Mouse (Mus musculus) testis, adult 2 months (tissue): ENCODE data around the gene D3Ertd254e. TPM values are rescaled to one million over a fixed set of nuclear protein-coding genes. Genes with fewer than 3 reads are reported as not detected.

Experiments
- H3K27ac ChIP-seq: fragments of 200-500 bp; 2 replicates; pipeline ENCODE4 v1.5.1; 2012; ENCODE audit warnings: low read depth, low read length; ENCODE audit not compliant: control insufficient read depth, insufficient read depth
- H3K27me3 ChIP-seq: fragments of 200-500 bp; 2 replicates; pipeline ENCODE4 v1.6.1; 2012; ENCODE audit warnings: mild to moderate bottlenecking, low read length, moderate library complexity; ENCODE audit not compliant: control insufficient read depth, insufficient read depth
- H3K36me3 ChIP-seq: fragments of 200-500 bp; 2 replicates; pipeline ENCODE4 v1.6.1; 2012; ENCODE audit warnings: mild to moderate bottlenecking, low read length; ENCODE audit not compliant: control insufficient read depth, insufficient read depth
- H3K4me1 ChIP-seq: fragments of 200-500 bp; 2 replicates; pipeline ENCODE4 v1.6.1; 2012; ENCODE audit warnings: low read length; ENCODE audit not compliant: control insufficient read depth, insufficient read depth
- H3K4me3 ChIP-seq: fragments of 200-500 bp; 2 replicates; pipeline ENCODE4 v1.5.1; 2012; ENCODE audit warnings: low read depth, mild to moderate bottlenecking, low read length, moderate library complexity, mixed read lengths; ENCODE audit not compliant: control insufficient read depth
- CTCF ChIP-seq: fragments of 200-500 bp; IDR thresholded peaks from 2 replicates; pipeline ENCODE4 v1.5.1; 2012; ENCODE audit warnings: low read depth, mild to moderate bottlenecking, inconsistent platforms, low read length, moderate library complexity; ENCODE audit not compliant: control insufficient read depth, insufficient read depth, insufficient replicate concordance
- POLR2A ChIP-seq: fragments of 200-500 bp; IDR thresholded peaks from 2 replicates; pipeline ENCODE4 v1.6.1; 2012; ENCODE audit warnings: low read depth, mild to moderate bottlenecking, inconsistent platforms, low read length, moderate library complexity; ENCODE audit not compliant: control insufficient read depth
- polyA plus RNA-seq: library from polyadenylated mRNA; depleted of rRNA; stranded (reverse); fragments of >200 nt; gene quantifications from 2 replicates; pipeline ENCODE4 v1.2.3, GENCODE M21; 2012; rRNA removed

The D3Ertd254e gene
- polyA plus RNA-seq, 1 experiment, result 0.68 TPM

- Histone ChIP-seq H3K36me3 (no peaks in the 10 kb centered on the region), H3K4me3 (no peak overlapping the region), H3K27ac (no peak overlapping the region), H3K27me3 (no peaks in the 10 kb centered on the region), H3K4me1 (no peaks in the 10 kb centered on the region)
- TF ChIP-seq POLR2A (no peak), CTCF (no peak)
These were observed 50.3 kb downstream of the D3Ertd254e start for GRCm38 (mm10) chr3:36201098-36201497.

DNA sequence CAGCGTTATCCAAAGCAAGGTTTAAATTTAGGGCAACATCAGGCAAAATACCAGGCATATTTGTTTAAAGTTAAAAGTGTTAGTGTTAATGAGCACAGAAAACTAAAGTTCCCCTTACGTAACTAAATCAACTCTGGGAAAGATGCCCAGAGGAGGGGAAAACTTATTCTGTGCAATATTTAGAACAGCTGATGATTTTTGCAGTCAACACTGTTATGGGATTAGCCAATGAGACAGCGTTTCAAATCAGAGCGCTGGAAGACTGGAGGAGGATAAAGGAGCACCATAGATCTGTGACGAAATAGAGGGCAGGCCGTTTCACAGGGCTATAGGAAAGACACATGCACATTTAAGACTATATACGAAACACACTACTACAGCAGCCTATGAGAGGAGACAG, 52.1 kb downstream of the D3Ertd254e start:
- no peak overlapping the region for H3K27ac ChIP-seq
- no peaks in the 10 kb centered on the region for H3K36me3 ChIP-seq
- H3K27me3 ChIP-seq, result no peaks in the 10 kb centered on the region
- H3K4me3 ChIP-seq, result no peak overlapping the region
- no peaks in the 10 kb centered on the region for H3K4me1 ChIP-seq
- TF ChIP-seq CTCF (no peak), POLR2A (no peak)

DNA sequence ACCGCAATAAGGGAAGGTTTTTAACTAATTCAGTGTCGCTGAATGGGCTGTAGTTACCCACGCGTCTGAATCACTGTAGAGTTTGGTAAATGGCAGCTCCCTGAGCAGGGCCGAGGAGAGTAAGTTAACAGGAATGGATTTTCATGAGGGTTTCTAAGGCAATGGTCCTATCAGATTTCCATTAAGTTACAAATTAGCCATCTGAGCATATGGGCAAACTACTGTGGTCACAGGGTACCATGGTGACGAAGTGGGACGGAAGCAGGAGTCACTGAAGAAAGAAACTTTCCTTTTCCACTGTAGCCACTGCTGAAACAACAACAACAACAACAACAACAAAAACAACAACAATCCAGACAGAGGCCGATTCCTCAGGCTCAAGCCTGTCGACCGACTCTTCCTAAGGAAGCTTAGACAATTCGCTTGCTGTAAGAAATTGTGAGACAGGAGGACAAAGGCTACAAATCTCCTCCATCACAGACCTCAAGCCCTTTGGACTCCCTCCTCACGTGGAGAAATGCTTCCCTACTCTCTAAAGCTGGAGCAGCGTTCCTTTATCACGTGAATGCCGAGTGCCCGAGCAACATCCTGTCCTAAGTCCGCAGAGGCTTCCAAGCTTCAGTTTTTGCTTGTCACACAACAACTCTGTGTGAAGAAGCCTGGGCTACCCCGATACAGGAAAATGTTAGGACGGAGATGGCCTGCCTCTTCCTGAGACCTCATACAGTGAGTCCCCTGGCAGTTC, 56.9 kb downstream of the D3Ertd254e start:
- no peaks in the 10 kb centered on the region; the same call in 1 of the 2 replicates for H3K27me3 ChIP-seq
- peak overlapping the region; percentile 8 for H3K4me3 ChIP-seq
- no peak overlapping the region for H3K27ac ChIP-seq
- peaks cover 3% of the 10 kb centered on the region; the same call in 1 of the 2 replicates for H3K4me1 ChIP-seq
- no peaks in the 10 kb centered on the region for H3K36me3 ChIP-seq
- TF ChIP-seq CTCF (no peak), POLR2A (no peak)

DNA sequence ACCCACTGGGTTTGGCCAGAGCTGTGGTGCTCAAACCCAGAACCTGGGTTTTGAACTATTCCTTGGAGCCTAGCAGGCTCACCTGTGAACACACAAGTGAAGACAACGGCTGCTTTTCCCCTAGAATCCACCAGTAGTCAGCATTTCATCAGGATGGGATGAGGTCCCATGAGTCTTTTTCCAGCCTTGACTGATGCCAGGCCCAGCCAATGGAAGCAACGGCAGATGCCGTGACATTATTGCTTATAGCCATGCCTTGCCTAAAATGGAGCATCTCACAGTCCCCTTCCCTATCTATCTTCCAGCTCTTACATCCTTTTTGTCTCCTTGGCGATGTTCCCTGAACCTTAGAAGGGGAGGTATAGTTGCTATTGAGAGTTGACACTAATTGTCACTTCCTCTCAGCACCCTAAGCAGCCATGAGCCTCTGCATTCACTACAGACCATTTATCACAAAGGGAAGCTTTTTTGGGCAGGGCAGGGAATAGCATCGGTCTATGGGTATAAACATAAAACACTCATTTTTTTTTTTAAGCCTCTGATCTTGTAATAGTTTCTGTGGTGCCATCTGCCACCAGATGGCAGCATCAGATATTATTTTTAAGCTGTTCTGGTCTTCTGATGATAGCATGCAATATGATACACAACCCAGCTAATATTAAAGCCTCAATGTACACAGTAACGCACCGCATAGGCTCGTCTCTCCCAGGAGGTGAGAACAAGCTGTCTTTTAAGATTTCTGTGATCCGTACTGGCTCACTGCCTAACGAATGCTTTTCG, 59.1 kb downstream of the D3Ertd254e start:
- Histone ChIP-seq H3K36me3 (no peaks in the 10 kb centered on the region), H3K27me3 (no peaks in the 10 kb centered on the region; the same call in 1 of the 2 replicates), H3K4me3 (no peak overlapping the region), H3K4me1 (peaks cover 3% of the 10 kb centered on the region; the same call in 1 of the 2 replicates), H3K27ac (no peak overlapping the region)
- no peak for TF ChIP-seq POLR2A
- no peak for TF ChIP-seq CTCF

GRCm38 (mm10) chr3:36210939-36211338, 60.1 kb downstream of the D3Ertd254e start:
- no peak overlapping the region for H3K27ac ChIP-seq
- H3K27me3 ChIP-seq, result no peaks in the 10 kb centered on the region; the same call in 1 of the 2 replicates
- H3K4me1 ChIP-seq, result peaks cover 3% of the 10 kb centered on the region; the same call in 1 of the 2 replicates
- no peak overlapping the region for H3K4me3 ChIP-seq
- TF ChIP-seq POLR2A, result no peak
- H3K36me3 ChIP-seq, result no peaks in the 10 kb centered on the region

DNA sequence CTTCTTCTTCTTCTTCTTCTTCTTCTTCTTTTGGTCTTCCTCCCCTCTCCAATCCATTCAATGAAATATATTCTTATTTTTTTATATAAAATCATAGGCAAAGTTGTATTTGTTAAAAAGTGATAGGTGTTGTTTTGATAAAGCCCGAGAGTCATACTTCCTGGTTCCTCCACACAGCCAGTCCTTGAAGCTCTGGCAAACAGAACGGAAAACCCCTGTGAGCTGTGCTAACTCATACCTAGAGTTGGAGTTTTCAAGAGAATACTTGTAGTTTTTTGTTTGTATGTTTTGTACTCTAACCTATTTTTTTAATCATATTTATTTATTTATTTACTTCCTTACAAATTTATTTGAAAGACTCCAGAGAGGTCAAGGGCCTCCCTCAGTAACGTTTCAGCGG, 61.9 kb downstream of the D3Ertd254e start:
- no peak overlapping the region for H3K27ac ChIP-seq
- peaks cover 3% of the 10 kb centered on the region; the same call in 1 of the 2 replicates for H3K4me1 ChIP-seq
- H3K4me3 ChIP-seq, result no peak overlapping the region

More for the DNA sequence above, 61.9 kb downstream of the D3Ertd254e start:
- Histone ChIP-seq H3K36me3 (no peaks in the 10 kb centered on the region), H3K27me3 (no peaks in the 10 kb centered on the region; the same call in 1 of the 2 replicates)
- TF ChIP-seq CTCF (no peak), POLR2A (no peak)

Other genes with a start within 250 kb of the D3Ertd254e start
- 253 and 333 TPM in 2 replicates for gene Dcun1d1, start 213.6 kb upstream of the D3Ertd254e start, polyA plus RNA-seq
- 3.6 and 3.9 TPM in 2 replicates for gene Mccc1, start 150.3 kb upstream of the D3Ertd254e start, polyA plus RNA-seq
- 3.0 and 3.8 TPM in 2 replicates for gene Ccdc144b, start 97.5 kb upstream of the D3Ertd254e start, polyA plus RNA-seq
- 5.6 and 6.3 TPM in 2 replicates for gene Acad9, start 85.0 kb upstream of the D3Ertd254e start, polyA plus RNA-seq
- not detected in 2 replicates for gene Qrfpr, start 71.3 kb downstream of the D3Ertd254e start, polyA plus RNA-seq